Mouse (Mus musculus) CH12.LX (cell line): ENCODE data around the gene Hsf5.

Experiments used
- CHD1 ChIP-seq: IDR thresholded peaks from 2 replicates; pipeline ENCODE4 v1.6.1; 2012; ENCODE audit warnings: low read depth, low read length, improper control_type of control experiment, inconsistent platforms
- CTCF ChIP-seq, 2 experiments: IDR thresholded peaks in 1 of 2; conservative IDR thresholded peaks in 1 of 2; 2 replicates each; pipeline ENCODE4 v1.5.1; 2011 to 2012; ENCODE audit warnings: low read depth in 2 of 2, low read length in 2 of 2, improper control_type of control experiment in 1 of 2, inconsistent platforms in 1 of 2, mild to moderate bottlenecking in 1 of 2, moderate library complexity in 1 of 2
- E2F4 ChIP-seq: IDR thresholded peaks from 2 replicates; pipeline ENCODE4 v1.6.1; 2011; ENCODE audit warnings: low read depth, low read length, improper control_type of control experiment; ENCODE audit not compliant: insufficient replicate concordance
- EP300 ChIP-seq: IDR thresholded peaks from 2 replicates; pipeline ENCODE4 v1.6.1; 2011; ENCODE audit warnings: low read length, improper control_type of control experiment
- MYC ChIP-seq: IDR thresholded peaks from 2 replicates; pipeline ENCODE4 v1.6.1; 2011; ENCODE audit warnings: low read depth, mild to moderate bottlenecking, improper control_type of control experiment, low read length
- POLR2A ChIP-seq: IDR thresholded peaks from 2 replicates; pipeline ENCODE4 v1.6.1; 2011; ENCODE audit warnings: low read depth, mild to moderate bottlenecking, improper control_type of control experiment, low read length
- RAD21 ChIP-seq: IDR thresholded peaks from 2 replicates; pipeline ENCODE4 v1.6.1; 2011; ENCODE audit warnings: low read depth, mild to moderate bottlenecking, low read length, improper control_type of control experiment, moderate library complexity
- UBTF ChIP-seq: IDR thresholded peaks from 2 replicates; pipeline ENCODE4 v1.6.1; 2012; ENCODE audit warnings: low read depth, mild to moderate bottlenecking, inconsistent platforms, low read length, improper control_type of control experiment, moderate library complexity
- USF1 ChIP-seq: IDR thresholded peaks from 2 replicates; pipeline ENCODE4 v1.6.1; 2014; ENCODE audit warnings: low read depth, mild to moderate bottlenecking, inconsistent platforms, low read length, improper control_type of control experiment

GRCm38 (mm10) chr11:87639206-87639605 is 22.2 kb downstream of the Hsf5 start:
- TF ChIP-seq EP300 (no peak), MYC (peak; percentile 61; the same call in 1 of the 2 replicates), USF1 (no peak), CTCF (conservative IDR thresholded peaks at IDR 0.05 in 1 of 2, IDR thresholded peaks at IDR 0.05 in 1 of 2; ENCODE audit: low read depth in 2 of 2, low read length in 2 of 2) (no peak), POLR2A (peak; percentile 99), RAD21 (no peak), CHD1 (no peak), E2F4 (no peak), UBTF (peak; percentile 95)
